Mouse (Mus musculus) lung, postnatal 0 days (tissue): ENCODE results near the gene Tnfaip8l2.
A peak's percentile ranks its signal among the peaks of the same experiment; 100 is the strongest.

Experiments used
- CTCF ChIP-seq: IDR thresholded peaks from 2 replicates; pipeline ENCODE4 v1.5.1; 2016; ENCODE audit warnings: antibody characterized with exemption, mild to moderate bottlenecking
- EP300 ChIP-seq: IDR thresholded peaks from 2 replicates; pipeline ENCODE4 v1.6.1; 2016; ENCODE audit warnings: antibody characterized with exemption, mild to moderate bottlenecking, control low read depth

DNA sequence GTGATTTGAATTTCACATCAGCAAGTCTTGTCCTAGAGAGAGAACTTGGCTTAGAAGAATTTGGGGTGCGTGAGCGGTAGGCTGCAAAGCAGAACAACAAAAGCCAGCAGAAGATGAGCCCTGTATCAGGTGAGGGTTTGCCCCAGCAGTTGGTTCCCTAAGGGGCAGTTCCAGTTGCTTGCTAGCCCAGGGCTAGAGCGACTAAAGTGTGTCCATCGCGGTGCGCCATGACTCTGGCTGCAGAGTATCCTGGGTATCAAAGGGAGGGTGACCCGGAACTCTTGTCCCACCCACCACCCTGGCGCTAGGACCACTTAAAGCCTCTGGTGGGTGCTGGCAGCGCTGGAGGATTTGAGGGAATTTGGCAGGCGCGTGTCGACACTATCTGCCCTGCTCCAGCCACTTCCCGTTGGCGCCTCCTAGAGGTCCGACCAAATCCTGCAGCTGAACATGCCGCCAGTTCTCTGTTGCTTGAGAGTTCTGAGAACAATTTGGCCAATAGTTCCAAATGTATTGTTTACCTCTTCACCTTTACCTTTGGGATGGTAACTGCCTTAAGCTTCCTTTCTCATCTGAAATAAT is 31.9 kb upstream of the Tnfaip8l2 start:
- TF ChIP-seq CTCF (peak; percentile 94), EP300 (no peak)
